Mouse (Mus musculus) hindbrain, embryonic 11.5 days (tissue): Measurements from ENCODE around the gene Tff2. TPM values are rescaled to one million over a fixed set of nuclear protein-coding genes. Genes with fewer than 3 reads are reported as not detected.
A peak's percentile ranks its signal among the peaks of the same experiment; 100 is the strongest.

Experiments
- ATAC-seq: fragments of 200-750 bp; cut with Nextera tagmentation; 2 replicates; pipeline ENCODE4 v1.8.0; 2017; ENCODE audit warnings: mild to moderate bottlenecking, moderate TSS enrichment, moderate library complexity; ENCODE audit not compliant: low FRiP score
- DNase-seq: peaks from one replicate; pipeline ENCODE4 v3.0.0-alpha.2; 2015; ENCODE audit warnings: low spot score
- H3K27ac ChIP-seq: fragments of 300-500 bp; sonication (generic); 2 replicates; pipeline ENCODE4 v1.5.1; 2014; ENCODE audit warnings: mild to moderate bottlenecking, low read depth, low read length
- H3K27me3 ChIP-seq: fragments of 300-500 bp; sonication (generic); 2 replicates; pipeline ENCODE4 v1.6.1; 2014; ENCODE audit warnings: mild to moderate bottlenecking, low read length, moderate library complexity, mixed read lengths; ENCODE audit not compliant: control insufficient read depth, insufficient read depth
- H3K36me3 ChIP-seq: fragments of 300-500 bp; sonication (generic); 2 replicates; pipeline ENCODE4 v1.6.1; 2014; ENCODE audit warnings: mild to moderate bottlenecking, low read length, moderate library complexity, mixed read lengths; ENCODE audit not compliant: control insufficient read depth, insufficient read depth
- H3K4me1 ChIP-seq: fragments of 300-500 bp; sonication (generic); replicated peaks from 2 replicates; pipeline ENCODE4 v1.6.1; 2014; ENCODE audit warnings: low read length, mixed read lengths; ENCODE audit not compliant: control insufficient read depth, insufficient read depth
- H3K4me2 ChIP-seq: fragments of 300-500 bp; sonication (generic); replicated peaks from 2 replicates; pipeline ENCODE4 v1.6.1; 2014; ENCODE audit warnings: mild to moderate bottlenecking, low read depth, low read length
- H3K4me3 ChIP-seq: fragments of 300-500 bp; sonication (generic); 2 replicates; pipeline ENCODE4 v1.5.1; 2014; ENCODE audit warnings: low read depth, low read length
- H3K9ac ChIP-seq: fragments of 300-500 bp; sonication (generic); 2 replicates; pipeline ENCODE4 v1.6.1; 2014; ENCODE audit warnings: low read depth, low read length
- H3K9me3 ChIP-seq: fragments of 300-500 bp; sonication (generic); 2 replicates; pipeline ENCODE4 v1.6.1; 2016; ENCODE audit warnings: low read length; ENCODE audit not compliant: control insufficient read depth
- WGBS: fragments of 180-500 bp; shearing (Covaris S2); extraction: QIAGEN DNeasy Blood & Tissue Kit; methylation state at CpG from one replicate; pipeline ENCODE4 v1.1.7; 2014; 5-methylcytosine and 5-hydroxymethylcytosine counted together
- polyA plus RNA-seq: library from polyadenylated mRNA; unstranded; fragments of >200 nt; fragmentation: Nextera tagmentation; extraction: Ambion mirVana; gene quantifications from 2 replicates; pipeline ENCODE4 v1.2.1, GENCODE M21; 2014

The Tff2 gene
- polyA plus RNA-seq, 1 experiment from 2014 or later: not detected

DNA sequence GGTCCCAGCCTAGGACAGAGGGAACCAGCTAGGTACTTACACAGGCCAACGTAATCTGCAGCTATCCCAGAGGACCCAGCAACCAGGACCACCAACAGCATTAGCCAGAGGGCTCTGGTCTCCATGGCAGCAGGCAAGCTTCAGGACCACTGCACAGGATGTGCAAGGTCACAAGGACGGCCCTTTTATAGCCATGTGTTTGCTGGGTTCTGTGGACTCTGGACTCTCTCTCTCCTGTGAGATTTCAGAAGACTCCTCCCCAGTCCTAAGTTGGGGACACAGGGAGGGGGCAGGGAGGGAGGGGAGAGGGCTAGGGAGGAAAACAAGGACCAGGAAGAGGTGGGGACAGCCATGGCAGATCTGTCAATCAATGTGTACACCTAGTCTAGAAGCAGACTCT lies 14.6 kb downstream of the Tff2 start, which contains the start of gene Tff3:
Gene Tff3 (minus strand): TSS at position 195 of the 400 bp plus-strand sequence.
- Histone ChIP-seq H3K36me3 (no peaks in the 10 kb centered on the region), H3K9ac (no peak within 1 kb of the TSS), H3K9me3 (no peaks in the 10 kb centered on the region), H3K27ac (no peak within 1 kb of the TSS), H3K27me3 (no peaks in the 10 kb centered on the region), H3K4me2 (no peak within 1 kb of the TSS), H3K4me3 (no peak within 1 kb of the TSS), H3K4me1 (no peaks in the 10 kb centered on the region)
- DNase-seq (peak; percentile 21), ATAC-seq (no peak)
- WGBS: 8% methylated on average over 2 of the region's 2 CpGs

DNA sequence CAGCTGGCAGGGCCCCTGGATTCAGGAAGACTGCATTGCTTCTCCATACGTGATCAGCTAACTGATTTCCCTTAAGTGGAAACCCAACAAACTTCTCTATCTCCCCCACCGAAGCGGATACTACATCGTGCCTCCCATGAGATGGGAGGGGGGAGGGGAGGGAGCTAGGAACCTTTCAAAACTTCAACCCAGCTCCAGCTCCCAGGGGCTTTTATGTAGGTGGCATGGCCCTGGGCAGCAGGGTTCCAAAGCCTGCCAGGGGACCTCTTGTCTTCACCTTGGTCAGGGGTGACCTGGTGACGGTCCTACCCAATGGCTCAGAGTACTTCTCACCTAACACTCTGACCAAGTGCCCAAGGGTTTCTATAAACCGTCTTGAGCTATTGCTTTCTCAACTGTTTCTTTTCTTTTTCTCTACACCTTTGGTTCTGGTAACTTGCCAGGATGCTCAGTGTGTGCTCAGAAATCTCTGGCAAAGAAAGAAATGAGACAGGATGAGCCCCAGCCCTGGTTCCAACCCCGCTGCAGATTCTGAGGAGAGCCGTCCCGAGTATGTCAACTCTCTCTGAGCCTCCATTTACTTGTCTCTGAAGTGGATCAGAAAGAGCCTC lies 15.3 kb downstream of the Tff2 start:
- no peak for DNase-seq
- WGBS: 85% methylated on average over 9 of the region's 9 CpGs
- ATAC-seq: no peak

DNA sequence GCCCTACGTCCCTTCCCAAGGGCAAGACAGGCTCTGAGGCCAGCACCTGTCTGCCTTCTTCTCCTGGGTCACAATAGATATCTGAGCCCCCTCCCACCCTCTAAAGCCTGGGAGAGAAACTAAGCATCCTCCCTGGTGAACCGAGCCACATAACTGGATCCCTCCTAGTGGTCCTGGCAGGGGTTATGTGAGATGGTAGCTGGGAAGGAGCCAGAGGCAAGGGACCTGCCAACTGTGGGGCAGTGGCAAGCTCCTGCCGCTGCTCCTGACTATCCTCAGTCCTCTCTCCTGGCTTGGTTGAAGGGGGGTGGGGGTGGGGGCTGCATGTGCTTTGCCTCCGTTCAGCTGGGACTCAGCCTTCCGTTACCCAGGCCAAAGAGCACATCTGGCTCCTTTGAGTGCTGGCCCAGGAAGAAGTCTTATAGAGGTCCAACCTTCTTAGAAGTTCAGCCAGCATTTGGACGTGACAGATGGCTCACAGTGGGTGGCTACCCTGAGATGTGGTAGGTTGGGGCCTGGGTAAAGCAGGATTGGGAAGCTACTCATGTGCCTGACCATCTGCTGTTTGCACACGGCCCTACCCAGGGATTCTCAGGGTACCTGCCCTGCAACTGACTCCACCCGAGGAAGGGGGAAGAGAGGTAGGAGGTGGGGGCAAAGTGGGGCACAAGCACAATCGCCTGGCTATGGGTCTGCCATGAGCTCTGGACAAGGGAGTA lies 18.4 kb downstream of the Tff2 start:
- ATAC-seq (no peak), DNase-seq (peak; percentile 34)
- Histone ChIP-seq H3K9me3 (no peaks in the 10 kb centered on the region), H3K27me3 (no peaks in the 10 kb centered on the region), H3K4me2 (no peak overlapping the region), H3K4me3 (no peak overlapping the region), H3K27ac (no peak overlapping the region), H3K9ac (no peak overlapping the region), H3K36me3 (no peaks in the 10 kb centered on the region), H3K4me1 (no peaks in the 10 kb centered on the region)
- WGBS: 52% methylated on average over 9 of the region's 9 CpGs

More for the DNA sequence above, 15.3 kb downstream of the Tff2 start:
- Histone ChIP-seq H3K4me1 (no peaks in the 10 kb centered on the region), H3K27me3 (no peaks in the 10 kb centered on the region), H3K9ac (no peak overlapping the region), H3K36me3 (no peaks in the 10 kb centered on the region), H3K27ac (no peak overlapping the region), H3K4me3 (no peak overlapping the region), H3K4me2 (no peak overlapping the region), H3K9me3 (no peaks in the 10 kb centered on the region)

DNA sequence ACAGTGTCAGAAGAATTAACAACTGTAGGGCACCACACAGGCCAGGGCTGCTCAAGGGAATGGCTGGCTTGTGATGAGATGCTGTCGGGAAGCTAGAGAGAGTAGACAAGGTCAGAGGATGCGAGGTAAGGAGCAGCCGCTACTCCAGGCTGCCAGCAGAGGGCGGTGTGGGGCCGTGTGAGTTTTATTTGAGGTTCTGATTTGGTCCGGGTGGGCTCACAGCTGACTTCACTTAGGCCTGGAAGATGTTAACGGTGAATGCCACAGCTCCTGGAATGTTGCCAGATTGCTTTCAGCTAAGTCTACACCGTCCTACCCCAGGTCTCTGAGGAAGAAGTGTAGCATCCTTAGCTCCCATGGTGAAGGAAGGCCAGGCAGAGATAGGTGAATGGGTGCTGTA lies 22.1 kb downstream of the Tff2 start:
- no peaks in the 10 kb centered on the region for H3K36me3 ChIP-seq
- H3K9me3 ChIP-seq: no peaks in the 10 kb centered on the region
- ATAC-seq: no peak
- no peak overlapping the region for H3K4me3 ChIP-seq
- no peaks in the 10 kb centered on the region for H3K27me3 ChIP-seq
- 20% methylated on average over 8 of the region's 8 CpGs for WGBS
- H3K27ac ChIP-seq: no peak overlapping the region
- H3K4me1 ChIP-seq: no peaks in the 10 kb centered on the region
- no peak overlapping the region for H3K9ac ChIP-seq
- DNase-seq: peak; percentile 84
- H3K4me2 ChIP-seq: no peak overlapping the region

DNA sequence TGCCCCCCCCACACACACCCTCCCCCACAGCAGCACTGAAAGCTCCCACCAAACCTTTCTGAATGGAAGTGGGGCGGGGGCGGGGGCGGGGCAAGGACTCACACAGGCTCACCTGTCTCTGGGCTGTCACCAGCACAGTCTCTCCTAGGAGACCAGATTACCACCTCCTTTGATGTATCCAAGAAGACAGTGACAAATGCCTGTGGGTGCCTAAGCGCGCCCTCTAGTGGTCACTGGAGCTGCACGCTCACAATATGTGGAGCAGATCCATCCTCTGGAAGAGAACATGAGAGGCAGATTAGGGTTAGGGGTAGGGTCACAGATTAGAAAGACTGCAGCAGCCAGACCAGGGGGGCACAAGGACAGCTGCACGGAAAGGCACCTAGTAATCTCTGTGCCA lies 24.7 kb downstream of the Tff2 start:
- WGBS: 6% methylated on average over 7 of the region's 7 CpGs
- peak; percentile 60 for ATAC-seq
- no peak overlapping the region for H3K4me2 ChIP-seq

DNA sequence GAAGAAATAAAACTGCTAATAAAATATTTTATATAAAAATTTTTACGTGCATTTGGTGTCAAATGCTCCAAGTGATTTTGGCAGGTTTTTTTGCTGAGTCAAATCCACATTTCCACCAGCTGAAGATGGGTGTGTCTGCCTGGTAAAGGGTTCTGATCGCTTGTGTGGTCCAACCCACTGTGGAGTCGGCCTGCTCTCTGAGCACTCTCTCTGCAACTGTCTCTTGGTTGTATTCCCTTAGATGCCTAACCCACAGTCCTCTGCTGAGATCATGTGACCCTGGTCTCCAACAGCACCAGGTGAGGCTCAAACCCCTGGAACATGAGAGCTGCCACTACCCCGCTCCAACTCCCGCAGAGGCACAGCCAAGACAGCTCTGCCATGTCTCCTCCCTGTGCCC lies 26.1 kb downstream of the Tff2 start:
- 86% methylated on average over 5 of the region's 5 CpGs for WGBS
- Histone ChIP-seq H3K4me1 (peaks cover 3% of the 10 kb centered on the region), H3K9ac (no peak overlapping the region), H3K4me3 (no peak overlapping the region), H3K36me3 (no peaks in the 10 kb centered on the region), H3K27ac (no peak overlapping the region), H3K9me3 (no peaks in the 10 kb centered on the region), H3K4me2 (no peak overlapping the region), H3K27me3 (no peaks in the 10 kb centered on the region)
- no peak for DNase-seq
- ATAC-seq: no peak

More for the DNA sequence above, 24.7 kb downstream of the Tff2 start:
- no peaks in the 10 kb centered on the region for H3K4me1 ChIP-seq
- no peaks in the 10 kb centered on the region for H3K36me3 ChIP-seq
- DNase-seq: peak; percentile 86
- H3K27ac ChIP-seq: no peak overlapping the region
- H3K9me3 ChIP-seq: no peaks in the 10 kb centered on the region
- H3K27me3 ChIP-seq: no peaks in the 10 kb centered on the region
- H3K9ac ChIP-seq: no peak overlapping the region
- no peak overlapping the region for H3K4me3 ChIP-seq

DNA sequence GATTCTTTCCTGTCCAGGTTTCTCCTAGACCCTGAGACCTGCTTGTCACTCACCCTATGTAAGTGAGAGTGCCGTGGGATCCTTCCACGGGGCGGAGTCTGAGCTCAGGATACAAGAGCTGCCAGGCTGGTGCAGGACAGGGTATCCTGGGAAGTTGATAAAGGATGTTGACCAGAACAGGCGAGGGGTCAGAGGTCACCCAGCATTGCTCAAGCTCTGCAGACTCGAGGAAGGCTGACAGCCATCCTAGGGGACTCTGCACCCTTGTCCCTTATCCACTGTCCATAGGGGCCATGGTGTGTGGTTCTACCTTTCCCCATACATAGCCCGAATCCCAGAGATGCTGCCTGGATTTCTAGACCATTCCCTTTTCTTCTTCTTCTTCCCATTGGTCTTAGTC lies 28.0 kb downstream of the Tff2 start:
- Histone ChIP-seq H3K4me1 (peaks cover 3% of the 10 kb centered on the region), H3K27me3 (no peaks in the 10 kb centered on the region), H3K36me3 (no peaks in the 10 kb centered on the region), H3K27ac (no peak overlapping the region), H3K4me2 (no peak overlapping the region), H3K4me3 (no peak overlapping the region), H3K9ac (no peak overlapping the region), H3K9me3 (no peaks in the 10 kb centered on the region)
- DNase-seq: no peak
- 57% methylated on average over 6 of the region's 6 CpGs for WGBS
- no peak for ATAC-seq

DNA sequence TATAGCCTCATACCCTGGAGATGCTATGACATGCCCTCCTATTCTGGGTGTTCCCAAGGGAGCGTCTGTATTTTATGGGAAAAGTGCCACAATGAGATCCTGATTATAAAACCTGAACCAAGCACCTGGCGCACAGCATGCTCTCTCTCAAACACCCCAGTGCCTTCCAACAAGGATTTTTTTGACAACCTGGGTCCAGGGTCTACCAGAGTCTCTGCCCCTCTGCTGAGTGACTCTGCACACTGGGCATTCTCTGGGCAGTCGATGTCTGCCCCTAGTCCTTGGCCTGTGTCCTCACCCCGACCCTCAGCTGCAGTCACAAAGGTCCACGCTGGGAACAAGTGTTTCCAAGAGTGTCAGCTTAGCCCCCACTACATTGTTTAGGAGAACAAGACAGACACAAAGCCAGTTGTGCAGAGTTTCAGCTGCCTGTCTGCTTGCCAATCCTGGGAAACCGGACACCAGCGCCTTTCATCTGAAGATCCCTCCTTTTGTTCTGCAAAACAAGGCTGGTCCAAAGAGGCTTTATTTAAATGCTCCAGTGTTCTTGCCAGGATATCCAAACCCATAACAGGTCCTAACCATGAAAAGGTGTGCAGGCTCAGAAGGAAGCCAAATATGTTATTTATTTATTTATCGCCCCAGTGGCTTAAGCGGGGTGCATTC lies 30.8 kb downstream of the Tff2 start:
- H3K27ac ChIP-seq: no peak overlapping the region
- ATAC-seq: no peak
- no peaks in the 10 kb centered on the region for H3K27me3 ChIP-seq
- no peak overlapping the region for H3K4me3 ChIP-seq
- peak overlapping the region; percentile 21; the same call in 1 of the 2 replicates for H3K9ac ChIP-seq
- no peak overlapping the region for H3K4me2 ChIP-seq
- H3K36me3 ChIP-seq: no peaks in the 10 kb centered on the region
- peak; percentile 43 for DNase-seq
- H3K4me1 ChIP-seq: peaks cover 3% of the 10 kb centered on the region
- WGBS: 33% methylated on average over 9 of the region's 9 CpGs
- H3K9me3 ChIP-seq: no peaks in the 10 kb centered on the region
